Mouse (Mus musculus): ENCODE results near the gene Mrpl37.
"Not testable (repeated sequence)": the region's sequence is repeated elsewhere in the genome, so short reads cannot be mapped to it uniquely, and the experiment has no call there.

The Mrpl37 gene

DNA sequence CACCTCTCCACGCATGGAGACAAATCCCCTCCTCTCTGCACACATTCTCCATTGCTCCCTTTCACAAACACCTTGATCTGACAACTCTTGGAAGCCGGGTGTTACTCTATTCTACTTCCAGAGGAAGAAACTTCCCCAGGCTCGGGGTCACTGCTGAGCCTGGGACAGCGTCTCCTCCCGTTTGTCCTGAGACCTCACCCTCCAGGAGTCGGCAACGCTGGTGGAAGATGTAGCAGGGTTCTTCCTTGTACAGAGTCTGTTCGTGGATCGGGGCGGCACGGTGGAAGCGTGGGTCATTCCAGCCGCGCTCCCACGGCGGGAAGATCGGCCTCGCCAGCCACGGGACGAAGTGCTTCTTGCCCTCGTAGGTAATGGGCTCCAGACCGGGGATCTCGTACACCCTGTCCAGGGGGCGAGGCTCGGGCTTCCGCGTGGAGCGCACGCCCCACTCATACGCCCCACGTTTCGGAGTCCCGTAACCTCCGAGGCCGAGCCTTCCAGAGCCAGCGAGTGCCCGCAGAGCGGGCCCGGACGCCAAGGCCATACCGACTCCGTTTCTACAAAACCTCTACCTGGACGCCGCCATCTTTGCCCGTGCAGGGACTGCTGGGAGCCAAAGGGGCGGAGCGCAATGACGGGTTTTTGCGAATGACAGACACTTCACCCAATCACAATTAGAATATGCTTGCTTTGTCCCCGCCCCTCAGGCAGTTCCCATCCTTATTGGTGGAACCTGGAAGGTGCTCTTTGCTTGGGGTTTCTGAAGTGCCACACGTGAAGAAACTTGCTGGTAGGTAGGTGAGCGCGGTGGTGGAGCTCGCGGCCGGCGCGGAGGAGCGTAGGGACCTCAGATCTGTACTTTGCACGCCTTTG lies at the start of gene Mrpl37, which contains the start of gene Cyb5rl:
Gene Mrpl37, minus strand, starts transcription at position 617 of the 873 bp plus-strand sequence.
Gene Cyb5rl, plus strand, starts transcription at position 737 of the 873 bp plus-strand sequence.
- peak; percentile 95 to 96 for DNase-seq (ENCODE audit: low spot score in 2 of 2)

- DNase-seq (ENCODE audit: low spot score in 2 of 2): no peak
These were observed 47.6 kb upstream of the Mrpl37 start for GRCm38 (mm10) chr4:107114278-107114677.

DNA sequence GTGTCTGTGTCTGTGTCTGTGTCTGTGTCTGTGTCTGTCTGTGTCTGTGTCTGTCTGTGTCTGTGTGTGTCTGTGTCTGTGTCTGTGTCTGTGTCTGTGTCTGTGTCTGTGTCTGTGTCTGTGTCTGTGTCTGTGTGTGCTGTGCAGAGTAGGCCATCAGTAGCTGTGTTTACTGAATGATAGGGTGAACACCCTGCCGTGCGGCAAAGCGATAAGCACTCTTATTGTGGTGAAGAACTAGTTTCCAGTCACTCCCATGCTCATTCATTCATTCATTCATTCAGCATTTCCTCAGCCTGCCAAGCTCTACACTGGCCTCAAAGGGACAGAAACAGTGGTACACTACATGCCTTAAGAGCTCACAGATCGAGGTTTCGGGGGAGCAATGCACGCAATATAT lies 42.5 kb upstream of the Mrpl37 start:
- not testable (repeated sequence) for DNase-seq (ENCODE audit: low spot score in 2 of 2)

- DNase-seq (ENCODE audit: low spot score in 2 of 2): no peak
These were observed 41.6 kb upstream of the Mrpl37 start for GRCm38 (mm10) chr4:107108291-107108731.

DNA sequence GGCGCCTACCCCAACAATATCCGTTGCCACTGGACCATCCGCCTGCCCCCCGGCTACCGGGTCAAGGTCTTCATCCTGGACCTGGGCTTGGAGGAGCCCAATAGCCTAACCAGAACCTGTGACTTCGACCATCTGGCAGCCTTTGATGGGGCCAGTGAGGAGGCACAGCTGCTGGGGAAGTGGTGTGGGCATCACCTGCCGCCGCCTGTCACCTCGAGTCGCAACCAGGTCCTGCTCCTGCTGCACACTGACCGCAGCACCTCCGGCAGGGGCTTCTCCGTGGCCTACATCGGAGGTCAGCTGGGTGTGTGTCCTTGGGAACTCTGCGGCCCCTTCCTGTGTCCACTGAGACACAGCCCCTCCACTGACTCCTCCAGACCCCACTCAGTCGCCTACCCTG lies 40.1 kb upstream of the Mrpl37 start:
- no peak for DNase-seq (ENCODE audit: low spot score in 2 of 2)

- DNase-seq (ENCODE audit: low spot score in 2 of 2): no peak
These were observed 35.6 kb upstream of the Mrpl37 start for GRCm38 (mm10) chr4:107102220-107102619.

DNA sequence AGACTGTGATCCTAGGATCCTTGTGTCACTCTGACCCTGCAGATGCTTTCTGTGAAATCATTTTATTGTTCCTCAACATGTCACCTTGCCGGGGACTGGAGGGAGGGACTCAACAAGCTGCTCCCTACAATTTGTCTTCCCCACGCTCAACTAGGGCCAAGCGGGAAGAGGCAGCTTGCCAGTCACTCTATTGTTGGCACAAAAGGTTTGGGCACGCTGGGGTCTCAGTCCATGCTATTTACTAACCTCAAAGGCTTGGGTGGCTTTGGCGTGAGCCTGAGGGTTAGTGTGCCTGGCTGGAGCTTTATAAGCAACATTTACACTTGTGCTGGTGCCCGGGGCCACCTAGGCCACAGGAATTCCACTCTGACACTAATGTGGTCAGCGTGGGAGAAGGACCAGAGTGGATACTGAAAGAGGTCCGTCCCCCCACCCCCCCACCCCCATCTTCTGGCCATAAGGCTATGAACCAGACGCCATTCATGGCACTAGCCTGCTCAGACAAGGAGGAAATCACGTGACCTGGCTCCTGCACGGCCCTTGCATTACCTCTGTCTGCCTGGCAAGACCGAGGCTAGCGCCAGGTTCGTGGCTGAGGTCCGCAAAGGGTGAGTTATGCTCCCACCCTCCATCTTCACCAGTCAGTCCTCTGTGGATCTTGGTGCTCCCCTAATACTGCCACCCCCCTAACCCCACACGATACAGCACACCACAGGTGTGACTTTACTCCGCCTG lies 32.3 kb upstream of the Mrpl37 start:
- no peak for DNase-seq (ENCODE audit: low spot score in 2 of 2)

GRCm38 (mm10) chr4:107098375-107098774 lies 31.7 kb upstream of the Mrpl37 start:
- no peak for DNase-seq (ENCODE audit: low spot score in 2 of 2)

DNA sequence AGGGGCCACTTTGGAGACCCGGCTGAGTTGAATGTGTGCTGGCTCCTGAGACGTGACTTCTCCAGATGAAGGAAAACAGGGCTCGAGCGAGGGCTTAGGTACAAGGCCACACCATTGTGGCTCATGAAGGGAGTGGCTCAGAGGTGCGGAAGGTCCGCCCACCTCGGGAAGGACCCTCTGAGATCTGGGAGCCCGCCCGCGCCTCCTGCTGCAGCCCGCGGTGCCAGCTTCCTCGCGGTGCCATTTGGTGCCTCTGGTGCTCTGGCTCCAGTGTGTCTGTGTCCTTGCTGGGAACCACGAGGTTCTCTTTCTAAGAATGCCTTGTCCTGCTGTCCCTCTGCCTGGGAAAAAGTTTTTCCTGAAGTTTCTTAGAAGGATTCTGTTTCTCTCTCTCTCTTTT lies 31.2 kb upstream of the Mrpl37 start:
- no peak for DNase-seq (ENCODE audit: low spot score in 2 of 2)

DNA sequence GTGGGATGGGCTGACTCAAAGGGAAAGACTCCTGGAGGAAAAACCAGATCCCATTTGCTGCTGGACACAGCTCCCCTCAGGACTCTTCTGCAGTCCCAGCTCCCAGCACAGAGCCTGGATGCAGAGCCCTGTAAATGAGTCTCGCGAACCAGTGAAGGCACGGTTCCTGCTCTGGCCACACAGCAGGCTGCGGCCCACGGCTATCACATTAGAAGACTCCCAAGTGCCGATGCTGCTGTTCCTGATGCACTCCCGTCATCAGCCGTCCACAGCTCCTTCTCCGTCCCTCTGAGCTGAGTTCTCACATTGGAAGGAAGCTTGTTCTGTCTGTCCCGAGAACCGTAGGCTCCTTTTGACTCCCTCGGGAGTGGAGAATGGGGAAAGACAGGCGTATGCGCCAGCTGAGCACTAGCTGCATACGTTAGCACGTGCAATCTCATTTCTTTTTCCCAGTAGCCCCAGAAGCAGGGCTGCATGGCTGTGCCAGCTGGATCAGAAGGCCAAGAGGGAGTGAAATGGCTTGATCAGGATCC lies 30.2 kb upstream of the Mrpl37 start, which contains the start of gene Cdcp2:
Gene Cdcp2, plus strand, starts transcription at position 51 of the 533 bp plus-strand sequence.
- DNase-seq (ENCODE audit: low spot score in 2 of 2): no peak

DNA sequence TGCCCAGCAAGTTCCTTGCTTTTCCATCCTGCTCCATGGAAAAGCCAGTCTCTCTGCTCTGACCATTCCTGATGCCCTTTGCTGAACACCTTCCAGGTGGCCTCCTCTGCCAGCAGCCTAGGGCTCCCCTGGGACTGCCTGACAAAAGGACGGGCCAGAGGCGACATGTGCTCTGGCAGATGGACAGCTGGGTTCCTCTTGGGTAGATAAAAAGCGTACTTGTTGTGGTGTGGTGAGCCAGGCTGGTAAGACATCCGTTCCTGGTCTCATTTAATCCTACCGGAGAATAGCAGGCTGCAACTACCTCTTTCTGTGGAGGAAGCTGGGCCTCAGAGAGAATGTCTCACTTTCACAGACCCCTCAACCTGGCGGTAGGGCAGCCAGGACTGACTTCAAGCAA lies 29.4 kb upstream of the Mrpl37 start:
- no peak for DNase-seq (ENCODE audit: low spot score in 2 of 2)

GRCm38 (mm10) chr4:107094484-107095187 lies 28.0 kb upstream of the Mrpl37 start:
- DNase-seq (ENCODE audit: low spot score in 2 of 2): no peak

- no peak for DNase-seq (ENCODE audit: low spot score in 2 of 2)
These were observed 25.0 kb upstream of the Mrpl37 start for GRCm38 (mm10) chr4:107091696-107092095.

DNA sequence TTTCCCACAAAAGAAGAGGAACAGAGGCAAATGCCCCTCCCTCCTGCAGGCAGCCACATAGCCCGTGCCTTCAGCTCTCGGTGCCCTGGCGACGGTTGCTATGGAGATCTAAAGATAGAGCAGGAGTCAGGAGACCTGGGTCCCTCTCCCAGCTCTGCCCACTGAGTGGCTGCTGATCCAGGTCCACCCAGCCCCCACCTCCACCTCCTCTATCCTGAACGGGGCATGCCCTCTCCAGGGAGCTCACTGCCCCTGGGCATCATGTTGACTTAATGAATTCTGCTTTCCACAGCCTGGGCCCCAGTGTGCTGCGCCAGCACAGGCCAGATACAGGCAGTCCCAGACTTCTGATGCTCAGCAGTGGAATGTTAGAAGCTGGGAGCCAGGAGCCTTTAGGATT lies 18.2 kb upstream of the Mrpl37 start:
- DNase-seq (ENCODE audit: low spot score in 2 of 2): no peak

DNA sequence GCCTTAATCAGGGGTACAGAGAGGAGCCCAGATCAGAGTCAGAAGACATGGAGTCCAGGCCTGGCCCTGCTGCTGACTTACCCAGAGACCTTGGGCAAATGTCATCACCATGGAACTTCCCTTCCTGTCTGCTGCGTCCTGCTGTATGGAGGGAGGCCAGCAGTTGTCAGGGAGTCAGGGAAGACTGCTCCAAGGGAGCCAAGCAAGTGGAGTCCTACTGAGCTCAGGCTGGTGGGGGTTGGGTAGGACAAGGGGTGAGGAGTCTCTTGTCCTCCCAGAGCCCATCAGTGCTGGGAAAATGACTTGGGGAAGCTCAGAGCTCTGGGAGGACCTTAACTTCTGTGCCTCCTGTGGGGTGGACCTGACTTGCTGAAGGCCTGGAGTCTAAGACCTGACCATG lies 17.7 kb upstream of the Mrpl37 start:
- no peak for DNase-seq (ENCODE audit: low spot score in 2 of 2)

DNA sequence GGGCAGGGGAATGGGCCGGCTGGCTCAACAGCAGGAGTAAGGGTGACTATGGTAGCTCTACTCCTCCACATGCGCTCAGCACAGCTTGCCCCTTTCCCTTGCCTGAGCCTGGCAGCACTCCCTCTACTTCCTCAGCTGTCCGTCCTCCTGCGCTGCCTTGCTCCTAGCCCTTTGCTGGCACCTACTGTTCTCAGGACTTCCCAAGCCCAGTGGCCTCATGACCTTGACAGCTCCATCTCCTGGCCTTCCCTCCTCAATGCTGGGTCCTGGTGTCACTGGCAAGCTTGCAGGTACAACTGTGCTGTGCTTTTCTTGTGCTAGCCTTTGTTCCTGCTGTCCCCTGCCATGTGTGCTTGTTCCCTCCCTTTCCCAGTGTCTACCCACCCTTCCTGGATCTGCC lies 16.5 kb upstream of the Mrpl37 start:
- no peak for DNase-seq (ENCODE audit: low spot score in 2 of 2)

DNA sequence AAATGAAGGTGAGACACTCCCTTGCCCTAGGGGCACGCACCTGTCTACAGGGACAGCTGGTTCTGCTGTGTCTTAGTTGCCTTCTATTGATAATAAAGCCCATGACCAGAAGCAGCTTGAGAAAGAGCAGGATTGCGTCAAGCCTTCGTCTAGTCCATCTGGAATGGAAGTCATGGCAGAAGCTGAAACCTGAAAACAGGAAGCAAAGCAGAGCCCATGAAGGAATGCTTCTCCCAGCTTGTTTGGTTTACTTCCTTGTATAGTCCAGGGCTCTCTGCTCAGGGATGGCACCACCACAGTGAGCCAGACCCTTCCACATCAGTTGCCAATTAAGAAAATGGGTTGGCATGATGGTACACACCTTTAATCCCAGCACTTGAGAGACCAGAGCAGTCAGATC lies 15.5 kb upstream of the Mrpl37 start:
- DNase-seq (ENCODE audit: low spot score in 2 of 2): no peak

DNA sequence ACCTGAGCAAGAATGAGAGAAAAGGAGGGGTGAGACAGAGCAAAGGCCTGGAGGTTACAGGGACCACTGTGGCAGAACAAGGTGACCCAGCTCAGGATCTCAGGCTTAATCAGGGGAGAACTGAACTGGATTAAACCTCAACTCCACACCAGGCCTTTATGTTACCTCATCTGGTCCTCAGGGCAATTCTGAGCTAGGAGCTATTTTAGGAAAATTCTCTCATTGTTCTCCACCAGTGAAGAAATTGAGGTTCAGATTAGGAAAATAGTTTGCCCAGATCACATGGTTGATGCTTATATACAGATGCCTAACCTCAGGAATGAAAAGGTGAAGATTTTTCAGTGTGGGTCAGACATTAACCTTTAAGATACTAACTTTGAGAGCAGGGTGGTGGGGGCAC lies 13.0 kb upstream of the Mrpl37 start:
- no peak for DNase-seq (ENCODE audit: low spot score in 2 of 2)

DNA sequence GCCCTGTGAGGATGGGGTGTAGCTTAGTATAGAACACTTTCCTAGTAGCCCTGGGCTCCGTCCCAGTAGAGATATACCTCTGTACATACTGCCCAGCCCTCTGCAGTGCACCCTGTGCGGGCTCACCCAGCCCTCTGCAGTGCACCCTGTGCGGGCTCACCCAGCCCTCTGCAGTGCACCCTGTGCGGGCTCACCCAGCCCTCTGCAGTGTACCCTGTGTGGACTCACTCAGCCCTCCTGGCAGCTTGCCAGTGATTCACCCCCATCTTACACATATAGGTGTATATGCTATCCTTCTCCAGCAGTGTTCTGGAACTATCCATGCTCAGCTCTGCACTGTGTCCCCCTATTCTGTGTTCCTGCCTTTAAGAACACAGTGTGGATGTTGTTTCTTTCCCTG lies 12.2 kb upstream of the Mrpl37 start:
- no peak for DNase-seq (ENCODE audit: low spot score in 2 of 2)

DNA sequence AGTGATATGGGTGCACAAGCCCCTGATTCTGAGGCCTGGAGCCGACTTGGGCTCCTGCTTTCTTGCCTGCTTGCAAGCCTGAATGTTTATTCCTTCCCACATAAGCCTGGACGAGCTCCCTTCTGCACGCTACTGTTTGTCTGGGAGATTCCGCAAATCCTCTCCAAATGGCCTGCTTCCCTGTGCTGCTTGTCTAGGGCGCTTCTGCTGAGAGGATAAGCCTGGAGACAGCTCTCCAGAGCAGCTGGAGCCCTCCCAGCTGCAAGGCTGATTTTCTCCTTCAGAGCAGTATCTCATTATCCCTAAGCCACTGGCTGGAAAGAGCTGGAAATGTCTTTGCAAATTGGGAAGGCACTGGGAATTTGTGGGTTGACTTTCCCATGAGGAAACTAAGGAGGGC lies 8.8 kb upstream of the Mrpl37 start:
- DNase-seq (ENCODE audit: low spot score in 2 of 2): no peak

DNA sequence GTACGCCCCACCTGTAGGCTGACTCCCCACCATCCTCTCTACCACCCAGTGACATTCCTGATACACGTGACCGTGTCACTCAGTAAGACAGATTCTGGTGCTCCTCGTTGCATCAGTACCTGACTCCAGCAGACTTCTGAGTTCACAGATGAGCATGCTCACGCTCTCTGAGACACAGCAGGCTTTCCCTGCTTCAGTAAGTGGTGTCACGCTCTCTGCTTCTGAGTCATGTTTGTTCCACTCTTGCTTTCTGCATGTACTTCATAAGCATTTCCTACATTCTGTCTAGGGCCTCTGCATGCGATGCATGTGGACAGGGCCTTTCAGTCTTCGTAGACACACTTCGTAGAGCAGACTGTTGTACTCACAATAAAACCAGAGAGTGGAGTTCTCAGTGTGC lies 5.7 kb upstream of the Mrpl37 start:
- DNase-seq (ENCODE audit: low spot score in 2 of 2): no peak
